Comparison of ENCODE assay signal across 9 mouse cellular contexts in genomic region chr11:4803008-4803407, GRCm38 (mm10). TPM values are rescaled to one million over a fixed set of nuclear protein-coding genes. Genes with fewer than 3 reads are reported as not detected.
A peak's percentile ranks its signal among the peaks of the same experiment; 100 is the strongest.
DNase-seq lines count a peak whose midpoint lies in the region; ATAC-seq and TF ChIP-seq lines count a peak whose summit lies in the region.
"Had no signal": no experiment of that assay in that cellular context is flagged by ENCODE, and none has a peak within 500 bp of the region (broad histone marks: within the 10 kb centered on the region; RNA-seq: fewer than 3 reads in every experiment).

No protein-coding gene starts in this region.

- TF ChIP-seq POLR2A in limb, embryonic 14.5 days (IDR thresholded peaks at IDR 0.05; ENCODE audit: borderline replicate concordance, extremely low read depth, insufficient read depth, insufficient read length) = no peak

- no peak overlapping the region for H3K4me2 ChIP-seq in limb, embryonic 14.5 days (replicated peaks; ENCODE audit: low read depth, low read length, severe bottlenecking)

- ATAC-seq in limb, embryonic 14.5 days (ENCODE audit: low FRiP score, low read depth) = no peak

- peaks cover 54% of the 10 kb centered on the region for H3K36me3 ChIP-seq in limb, embryonic 14.5 days (ENCODE audit: control insufficient read depth, insufficient read depth, low read length)

- WGBS in limb, embryonic 14.5 days = 23% methylated on average over 9 of the region's 9 CpGs

- H3K9me3 ChIP-seq in limb, embryonic 14.5 days (ENCODE audit: control insufficient read depth, low read length) = no peaks in the 10 kb centered on the region

- H3K4me3 ChIP-seq in limb, embryonic 14.5 days (replicated peaks; ENCODE audit: low read length) = no peak overlapping the region

- 0 out of 2 replicates have a peak, but pooled peaks cover 2% of the 10 kb centered on the region for H3K4me1 ChIP-seq in limb, embryonic 14.5 days (ENCODE audit: control insufficient read depth, insufficient read depth, low read length)

- H3K27me3 ChIP-seq in limb, embryonic 14.5 days (ENCODE audit: control insufficient read depth, insufficient read depth, low read length) = no peaks in the 10 kb centered on the region

- H3K9ac ChIP-seq in limb, embryonic 14.5 days (ENCODE audit: low read depth, low read length, severe bottlenecking) = no peak overlapping the region

- no peak overlapping the region for H3K27ac ChIP-seq in limb, embryonic 14.5 days (replicated peaks; ENCODE audit: low read depth, low read length)
- H3K27ac ChIP-seq: macrophage had no signal

- DNase-seq in embryo, embryonic 11 days = peak; percentile 13
- no peak for DNase-seq in embryo, embryonic 9.5 days (ENCODE audit: extremely low spot score)
- DNase-seq in cerebellum, adult 11-12 months = peak; percentile 40
- peak; percentile 27 to 44 for DNase-seq in frontal cortex, postnatal 14 days (ENCODE audit: low spot score in 2 of 2)
- peak; percentile 24 for DNase-seq in kidney, postnatal 10 days
- peak; percentile 9 for DNase-seq in limb, embryonic 14.5 days (ENCODE audit: low spot score)
- no peak for DNase-seq in ovary, adult 18-20 months (ENCODE audit: low spot score)
- DNase-seq in spleen, postnatal 10 days (ENCODE audit: low spot score in 2 of 2) = no peak

RNA-seq across cellular contexts. Expression of gene Nf2, which starts 46.3 kb away (rescaled TPM):
- 64.9 and 71.5 TPM in 2 replicates for polyA plus RNA-seq in limb, embryonic 14.5 days (2012; rRNA removed)
- 37.7 and 44.8 TPM in 2 replicates for polyA plus RNA-seq in limb, embryonic 14.5 days (2014; fragmentation: Nextera tagmentation; extraction: Ambion mirVana)

RNA-seq across cellular contexts. Expression of gene Cabp7, which starts 56.4 kb away (rescaled TPM):
- 0.10 and 0.14 TPM in 2 replicates for polyA plus RNA-seq in limb, embryonic 14.5 days (2012; rRNA removed)
- polyA plus RNA-seq in limb, embryonic 14.5 days (2014; fragmentation: Nextera tagmentation; extraction: Ambion mirVana) = 0.12 and 0.17 TPM in 2 replicates

Comparison
In these comparisons a context has a peak if more than half of its experiments do, and no peak if none do; other contexts are left out.
1. DNase-seq: peak in embryo, embryonic 11 days (single experiment), cerebellum, adult 11-12 months (single experiment), frontal cortex, postnatal 14 days (2 of 2), kidney, postnatal 10 days (single experiment) and limb, embryonic 14.5 days (single experiment); none in embryo, embryonic 9.5 days (single experiment), ovary, adult 18-20 months (single experiment) and spleen, postnatal 10 days (0 of 2).